In genomic region chr11:104367486-104368190, GRCm38 (mm10) we compare ENCODE assay signal across 29 mouse cellular contexts.
A peak's percentile ranks its signal among the peaks of the same experiment; 100 is the strongest.
DNase-seq lines count a peak whose midpoint lies in the region; ATAC-seq and TF ChIP-seq lines count a peak whose summit lies in the region.
"Had no signal": no experiment of that assay in that cellular context is flagged by ENCODE, and none has a peak within 500 bp of the region (broad histone marks: within the 10 kb centered on the region; RNA-seq: fewer than 3 reads in every experiment).

No protein-coding gene starts in this region.

- H3K4me1 ChIP-seq in MEL (ENCODE audit: control insufficient read depth in 1 of 2, insufficient read depth in 2 of 2, low read length in 2 of 2): peaks cover 13 to 29% of the 10 kb centered on the region in 2 experiments
- H3K4me1 ChIP-seq: embryonic facial prominence, embryonic 10.5 days; embryonic facial prominence, embryonic 15.5 days; forebrain, embryonic 12.5 days; hindbrain, embryonic 13.5 days; limb, embryonic 13.5 days; lung, embryonic 15.5 days; neural tube, embryonic 15.5 days had no signal

- no peak overlapping the region for H3K4me3 ChIP-seq in MEL (ENCODE audit: control insufficient read depth in 1 of 2, insufficient read depth in 1 of 2, low read depth in 2 of 2, low read length in 2 of 2)
- H3K4me3 ChIP-seq: embryonic facial prominence, embryonic 10.5 days; embryonic facial prominence, embryonic 15.5 days; forebrain, embryonic 12.5 days; hindbrain, embryonic 13.5 days; layer of hippocampus, adult 2 months; limb, embryonic 13.5 days; lung, embryonic 15.5 days; neural tube, embryonic 15.5 days had no signal

- H3K27me3 ChIP-seq in MEL (ENCODE audit: control insufficient read depth in 1 of 2, insufficient read depth in 2 of 2, low read length in 2 of 2): no peaks in the 10 kb centered on the region
- H3K27me3 ChIP-seq: embryonic facial prominence, embryonic 15.5 days; forebrain, embryonic 12.5 days; hindbrain, embryonic 13.5 days; limb, embryonic 13.5 days; lung, embryonic 15.5 days; neural tube, embryonic 15.5 days had no signal

- H3K27ac ChIP-seq in MEL (ENCODE audit: control insufficient read depth, low read depth, low read length): no peak overlapping the region
- H3K27ac ChIP-seq: embryonic facial prominence, embryonic 10.5 days; embryonic facial prominence, embryonic 15.5 days; forebrain, embryonic 12.5 days; hindbrain, embryonic 13.5 days; layer of hippocampus, adult 2 months; limb, embryonic 13.5 days; lung, embryonic 15.5 days; neural tube, embryonic 15.5 days had no signal

- TF ChIP-seq POLR2A in MEL (IDR thresholded peaks at IDR 0.05; ENCODE audit: control insufficient read depth in 1 of 2, insufficient read depth in 1 of 2, low read depth in 1 of 2, low read length in 2 of 2, poor library complexity in 1 of 2): no peak

- TF ChIP-seq RAD21 in MEL (IDR thresholded peaks at IDR 0.05; ENCODE audit: low read depth, low read length): no peak

- H3K9ac ChIP-seq in MEL (ENCODE audit: control insufficient read depth, low read depth, low read length, poor library complexity, severe bottlenecking): no peak overlapping the region
- H3K9ac ChIP-seq: embryonic facial prominence, embryonic 15.5 days; forebrain, embryonic 12.5 days; forebrain, postnatal 0 days; hindbrain, embryonic 13.5 days; limb, embryonic 13.5 days; lung, embryonic 15.5 days; neural tube, embryonic 15.5 days had no signal

- TF ChIP-seq CTCF in MEL (IDR thresholded peaks at IDR 0.05 in 2 of 3, conservative IDR thresholded peaks at IDR 0.05 in 1 of 3; ENCODE audit: control insufficient read depth in 1 of 3, insufficient read depth in 1 of 3, low read depth in 2 of 3, low read length in 3 of 3, poor library complexity in 1 of 3, severe bottlenecking in 1 of 3): no peak

- no peaks in the 10 kb centered on the region for H3K9me3 ChIP-seq in MEL (replicated peaks; ENCODE audit: insufficient read depth, low read length)
- H3K9me3 ChIP-seq: embryonic facial prominence, embryonic 10.5 days; embryonic facial prominence, embryonic 15.5 days; forebrain, embryonic 12.5 days; hindbrain, embryonic 13.5 days; limb, embryonic 13.5 days; lung, embryonic 15.5 days; neural tube, embryonic 15.5 days had no signal

- ATAC-seq in hematopoietic stem cell, adult 5-6 weeks (replicated peaks in 1 of 2; ENCODE audit: insufficient read depth in 1 of 2, low FRiP score in 2 of 2, low TSS enrichment in 1 of 2, low read depth in 1 of 2, poor library complexity in 2 of 2, severe bottlenecking in 2 of 2): peak; percentile 78 to 87
- peak; percentile 75 for ATAC-seq in neutrophil, adult 5-6 weeks (ENCODE audit: extremely low read depth, insufficient number of reproducible peaks, low FRiP score, poor library complexity, severe bottlenecking)
- ATAC-seq: forebrain, postnatal 0 days; intestine, embryonic 16.5 days had no signal

- TF ChIP-seq EP300 in MEL (IDR thresholded peaks at IDR 0.05; ENCODE audit: low read depth in 1 of 2, low read length in 2 of 2): peak in 1 of 2 experiments; percentile 76; a peak in 2 of 4 replicates

- H3K79me2 ChIP-seq in MEL (ENCODE audit: control insufficient read depth, insufficient read depth, low read length, poor library complexity): peaks cover 5% of the 10 kb centered on the region; the same call in 1 of the 2 replicates

- DNase-seq in A20 (ENCODE audit: low read depth, low spot score): peak; percentile 78
- DNase-seq in MEL (ENCODE audit: low read depth, low spot score): peak; percentile 85
- no peak for DNase-seq in embryo, embryonic 11 days
- DNase-seq in layer of hippocampus, adult 18-20 months (ENCODE audit: low spot score in 2 of 2): no peak
- DNase-seq in c-Kit-positive CD71-positive TER-119-positive erythroid progenitor cells, embryonic 14.5 days (ENCODE audit: low spot score): no peak
- DNase-seq: adrenal gland, postnatal 10 days; cerebellum, adult 11-12 months; cerebellum, postnatal 10 days; forebrain, postnatal 0 days; gastrocnemius, postnatal 10 days; heart, postnatal 36 days; kidney, adult 8-10 months; kidney, postnatal 10 days; lung, postnatal 36 days; midbrain, embryonic 14.5 days; right cerebral cortex, postnatal 25 days; spleen, adult 18-20 months; thymus, postnatal 14 days had no signal

- peaks cover 21 to 47% of the 10 kb centered on the region in 2 experiments for H3K36me3 ChIP-seq in MEL (ENCODE audit: control insufficient read depth in 1 of 2, insufficient read depth in 2 of 2, low read length in 2 of 2)

TF ChIP-seq in MEL, 35 proteins besides CTCF, POLR2A, EP300 and RAD21:
- TF ChIP-seq GABPA (IDR thresholded peaks at IDR 0.05; ENCODE audit: low read depth, low read length) (no peak), ZC3H11A (IDR thresholded peaks at IDR 0.05; ENCODE audit: low read depth, low read length) (no peak), ZNF384 (IDR thresholded peaks at IDR 0.05; ENCODE audit: low read depth, low read length) (peak; percentile 100), HCFC1 (IDR thresholded peaks at IDR 0.05; ENCODE audit: low read depth, low read length) (peak; percentile 61), ETS1 (IDR thresholded peaks at IDR 0.05; ENCODE audit: low read depth, low read length) (peak; percentile 54; the same call in 1 of the 2 replicates), POLR2AphosphoS5 (IDR thresholded peaks at IDR 0.05; ENCODE audit: borderline replicate concordance, low read depth, low read length) (no peak), MYC (IDR thresholded peaks at IDR 0.05; ENCODE audit: low read depth, low read length) (peak; percentile 64; the same call in 1 of the 2 replicates), ZKSCAN1 (IDR thresholded peaks at IDR 0.05; ENCODE audit: low read depth, low read length) (peak; percentile 88; the same call in 1 of the 2 replicates), MAX (IDR thresholded peaks at IDR 0.05; ENCODE audit: low read length) (no peak), CHD1 (IDR thresholded peaks at IDR 0.05; ENCODE audit: low read depth, low read length) (0 out of 2 replicates have a peak, but pooled peaks have one; percentile 65), SIN3A (IDR thresholded peaks at IDR 0.05; ENCODE audit: low read length) (peak; percentile 76), TCF12 (IDR thresholded peaks at IDR 0.05; ENCODE audit: low read depth, low read length) (peak; percentile 34; the same call in 1 of the 2 replicates), RCOR1 (IDR thresholded peaks at IDR 0.05; ENCODE audit: low read depth, low read length) (peak; percentile 58; the same call in 1 of the 2 replicates), ELF1 (IDR thresholded peaks at IDR 0.05; ENCODE audit: low read depth, low read length) (0 out of 2 replicates have a peak, but pooled peaks have one; percentile 6), MXI1 (IDR thresholded peaks at IDR 0.05; ENCODE audit: low read depth, low read length) (no peak)

Comparison
In these comparisons a context has a peak if more than half of its experiments do, and no peak if none do; other contexts are left out.
1. DNase-seq: peak in A20 (single experiment) and MEL (single experiment); none in embryo, embryonic 11 days (single experiment), layer of hippocampus, adult 18-20 months (0 of 2) and c-Kit-positive CD71-positive TER-119-positive erythroid progenitor cells, embryonic 14.5 days (single experiment).